Mouse (Mus musculus): Measurements from ENCODE around the gene Arhgap44. TPM values are rescaled to one million over a fixed set of nuclear protein-coding genes. Genes with fewer than 3 reads are reported as not detected.

Arhgap44 gene
- polyA plus RNA-seq, 1 experiment from 2014 or later, result 7.9 TPM

GRCm38 (mm10) chr11:65161881-65162766 is 637 bp downstream of the Arhgap44 start:
- ATAC-seq (ENCODE audit: low FRiP score, low read depth), result peak; percentile 76
- H3K4me2 ChIP-seq (replicated peaks), result peak overlapping the region; percentile 95
- peak overlapping the region; percentile 27; the same call in 1 of the 2 replicates for H3K27ac ChIP-seq
- no peaks in the 10 kb centered on the region for H3K36me3 ChIP-seq
- H3K9me3 ChIP-seq, result no peaks in the 10 kb centered on the region
- H3K4me3 ChIP-seq, result peak overlapping the region; percentile 83
- H3K9ac ChIP-seq, result peak overlapping the region; percentile 86
- H3K4me1 ChIP-seq, result peaks cover 12% of the 10 kb centered on the region
- H3K27me3 ChIP-seq (replicated peaks), result peaks cover 3% of the 10 kb centered on the region; the same call in 1 of the 2 replicates
- WGBS, result under 1% methylated on average over 49 of the region's 49 CpGs

- no peak overlapping the region for H3K9ac ChIP-seq
Observed at GRCm38 (mm10) chr11:65160991-65161880, 1.5 kb downstream of the Arhgap44 start.

DNA sequence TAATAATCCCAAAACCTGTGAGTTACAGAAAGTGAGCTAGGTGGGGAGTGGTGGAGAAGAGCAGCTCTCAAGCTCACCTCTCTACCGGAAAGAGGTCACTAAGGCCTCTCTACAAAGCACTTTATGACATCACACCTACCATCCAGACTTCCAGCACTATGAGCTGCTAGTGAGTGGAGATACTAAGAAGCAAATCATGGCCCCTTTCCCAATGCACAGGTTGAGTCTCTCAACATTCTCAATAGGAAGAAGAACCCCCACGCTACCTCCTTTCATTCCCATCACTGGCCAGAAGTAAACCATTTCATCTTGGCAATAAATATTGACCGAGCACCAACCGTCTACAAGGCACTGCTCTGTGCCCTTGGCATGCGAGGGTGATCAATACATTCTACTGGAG is 3.0 kb downstream of the Arhgap44 start, which contains the start of gene 1700086D15Rik:
1700086D15Rik (minus strand) TSS at position 101 of the 400 bp plus-strand sequence.
- H3K27ac ChIP-seq, result no peak within 1 kb of the TSS
- WGBS, result 94% methylated on average over 5 of the region's 5 CpGs
- 0 out of 2 replicates have a peak, but pooled peaks cover 3% of the 10 kb centered on the region for H3K27me3 ChIP-seq (replicated peaks)
- H3K9ac ChIP-seq, result no peak within 1 kb of the TSS
- ATAC-seq (ENCODE audit: low FRiP score, low read depth), result no peak
- peaks cover 12% of the 10 kb centered on the region for H3K4me1 ChIP-seq
- H3K36me3 ChIP-seq, result no peaks in the 10 kb centered on the region
- H3K4me2 ChIP-seq (replicated peaks), result no peak within 1 kb of the TSS
- H3K9me3 ChIP-seq, result no peaks in the 10 kb centered on the region
- no peak within 1 kb of the TSS for H3K4me3 ChIP-seq

More at GRCm38 (mm10) chr11:65160991-65161880, 1.5 kb downstream of the Arhgap44 start:
- H3K36me3 ChIP-seq, result no peaks in the 10 kb centered on the region
- H3K4me1 ChIP-seq, result peaks cover 12% of the 10 kb centered on the region
- H3K27ac ChIP-seq, result no peak overlapping the region
- 65% methylated on average over 7 of the region's 7 CpGs for WGBS
- H3K27me3 ChIP-seq (replicated peaks), result 0 out of 2 replicates have a peak, but pooled peaks cover 3% of the 10 kb centered on the region
- peak overlapping the region; percentile 95 for H3K4me2 ChIP-seq (replicated peaks)
- H3K9me3 ChIP-seq, result no peaks in the 10 kb centered on the region
- no peak for ATAC-seq (ENCODE audit: low FRiP score, low read depth)
- peak overlapping the region; percentile 83; the same call in 1 of the 2 replicates for H3K4me3 ChIP-seq

DNA sequence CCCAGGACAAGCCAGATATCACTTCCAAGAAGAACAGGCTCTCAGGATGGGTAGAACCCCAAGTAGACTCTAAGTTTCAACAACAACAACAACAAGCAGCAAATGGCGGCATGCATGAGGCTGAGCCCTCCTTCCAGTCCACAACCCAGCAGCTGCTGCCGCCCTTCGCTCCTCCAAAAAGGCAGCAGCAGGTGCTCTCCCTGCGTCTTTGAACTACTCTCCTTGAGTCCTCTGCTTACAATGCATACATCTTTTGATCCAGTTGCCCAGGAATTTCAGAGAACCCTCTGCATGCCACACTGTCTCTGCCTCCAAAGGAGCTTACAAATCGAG is 4.1 kb downstream of the Arhgap44 start:
- H3K9me3 ChIP-seq, result no peaks in the 10 kb centered on the region
- 96% methylated on average over 5 of the region's 5 CpGs for WGBS
- 0 out of 2 replicates have a peak, but pooled peaks cover 3% of the 10 kb centered on the region for H3K27me3 ChIP-seq (replicated peaks)
- no peak for ATAC-seq (ENCODE audit: low FRiP score, low read depth)
- no peak overlapping the region for H3K4me3 ChIP-seq
- H3K4me2 ChIP-seq (replicated peaks), result no peak overlapping the region
- no peaks in the 10 kb centered on the region for H3K36me3 ChIP-seq
- H3K9ac ChIP-seq, result no peak overlapping the region
- H3K27ac ChIP-seq, result no peak overlapping the region
- H3K4me1 ChIP-seq, result peaks cover 12% of the 10 kb centered on the region

DNA sequence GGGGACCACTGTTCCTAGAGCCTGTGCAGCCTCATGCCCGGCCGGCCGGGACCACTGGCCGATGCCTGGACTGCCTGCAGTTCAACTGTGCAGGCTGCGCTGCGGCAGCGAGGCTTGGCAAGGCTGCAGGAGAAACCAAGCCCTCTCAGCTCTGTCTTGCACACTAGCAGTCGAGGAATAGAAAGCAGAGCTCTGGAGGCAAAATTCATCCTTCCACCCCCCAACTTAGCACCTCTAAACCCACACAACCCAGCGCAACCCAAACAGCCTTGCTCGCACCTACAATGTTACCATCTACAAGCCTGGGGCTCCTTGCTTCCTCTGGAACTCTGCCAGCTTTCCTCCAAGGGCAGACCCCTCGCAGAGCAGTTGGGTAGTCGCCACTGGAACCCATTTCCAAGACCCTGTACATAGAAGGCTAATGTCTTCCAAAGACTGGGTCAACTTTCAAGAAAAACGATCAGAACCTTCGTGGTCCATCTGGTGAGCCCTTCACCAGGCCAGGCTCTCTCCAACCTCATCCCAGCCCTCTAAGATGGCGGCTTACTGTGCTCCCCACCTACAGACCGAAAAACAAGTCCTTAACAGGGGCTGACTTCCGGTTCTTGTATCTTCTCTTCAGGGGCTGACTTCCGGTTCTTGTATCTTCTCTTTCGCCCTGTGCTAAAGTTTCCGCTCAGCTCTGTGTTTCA is 4.6 kb downstream of the Arhgap44 start:
- ATAC-seq (ENCODE audit: low FRiP score, low read depth), result no peak
- Histone ChIP-seq H3K27me3 (replicated peaks) (0 out of 2 replicates have a peak, but pooled peaks cover 3% of the 10 kb centered on the region), H3K27ac (no peak overlapping the region), H3K4me1 (peaks cover 12% of the 10 kb centered on the region), H3K4me2 (replicated peaks) (no peak overlapping the region), H3K36me3 (no peaks in the 10 kb centered on the region), H3K4me3 (no peak overlapping the region), H3K9me3 (no peaks in the 10 kb centered on the region), H3K9ac (no peak overlapping the region)
- WGBS, result 92% methylated on average over 20 of the region's 20 CpGs

DNA sequence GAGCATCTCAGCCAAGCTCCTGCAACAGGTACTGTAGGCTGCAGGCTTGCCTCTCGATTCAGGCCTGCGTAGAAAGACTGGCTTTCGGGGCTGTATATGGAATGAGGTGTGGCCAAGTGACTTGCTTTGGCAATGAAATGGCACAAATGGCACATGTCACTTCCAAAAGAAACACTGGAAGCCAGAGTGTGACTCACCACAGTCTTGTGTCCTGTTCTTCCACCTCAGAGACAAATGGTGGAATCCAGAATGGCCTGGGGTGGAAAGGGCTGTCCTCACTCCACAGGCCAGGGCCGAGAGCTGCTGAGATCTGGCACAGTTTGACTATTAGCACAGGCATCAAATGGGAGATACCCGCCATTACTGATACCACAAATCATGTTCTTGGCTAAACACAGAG is 9.8 kb downstream of the Arhgap44 start:
- Histone ChIP-seq H3K9me3 (no peaks in the 10 kb centered on the region), H3K27ac (no peak overlapping the region), H3K9ac (no peak overlapping the region), H3K27me3 (replicated peaks) (no peaks in the 10 kb centered on the region), H3K4me2 (replicated peaks) (no peak overlapping the region), H3K36me3 (no peaks in the 10 kb centered on the region), H3K4me1 (no peaks in the 10 kb centered on the region), H3K4me3 (no peak overlapping the region)
- WGBS, result 87% methylated on average over 5 of the region's 5 CpGs
- no peak for ATAC-seq (ENCODE audit: low FRiP score, low read depth)

GRCm38 (mm10) chr11:65148441-65148840 is 14.3 kb downstream of the Arhgap44 start:
- Histone ChIP-seq H3K27me3 (replicated peaks) (no peaks in the 10 kb centered on the region), H3K9ac (no peak overlapping the region), H3K4me2 (replicated peaks) (no peak overlapping the region), H3K4me1 (no peaks in the 10 kb centered on the region), H3K36me3 (no peaks in the 10 kb centered on the region), H3K27ac (no peak overlapping the region), H3K9me3 (no peaks in the 10 kb centered on the region), H3K4me3 (no peak overlapping the region)
- no peak for ATAC-seq (ENCODE audit: low FRiP score, low read depth)
- 93% methylated on average over 7 of the region's 7 CpGs for WGBS

DNA sequence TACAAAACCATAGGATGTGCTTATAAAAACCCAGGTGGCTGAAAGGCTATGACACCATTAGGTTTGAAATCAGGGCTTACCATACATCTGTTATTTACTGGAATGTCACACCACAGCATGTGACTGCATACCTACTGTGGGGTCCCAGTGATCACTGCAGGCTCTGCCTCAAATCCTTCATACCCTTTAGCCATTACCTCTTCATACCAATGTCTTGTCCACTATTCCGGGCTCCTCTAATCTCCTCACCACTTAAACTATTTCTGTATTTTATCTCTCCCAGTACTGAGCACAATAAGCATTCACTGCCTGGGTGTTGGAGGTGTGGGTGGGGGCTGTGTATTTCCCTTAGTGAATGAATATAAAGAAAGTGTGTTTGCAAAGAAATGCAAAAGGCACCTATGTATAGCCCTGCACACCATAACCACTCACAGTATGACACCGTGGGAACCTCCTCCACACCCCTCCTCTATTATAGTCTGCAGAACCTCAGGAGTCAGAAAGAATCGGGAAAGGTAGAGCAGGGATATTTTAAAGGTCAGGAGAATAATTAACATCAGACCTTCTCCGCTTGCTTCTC is 19.8 kb downstream of the Arhgap44 start:
- Histone ChIP-seq H3K27ac (no peak overlapping the region), H3K4me1 (no peaks in the 10 kb centered on the region), H3K4me2 (replicated peaks) (no peak overlapping the region), H3K27me3 (replicated peaks) (no peaks in the 10 kb centered on the region), H3K4me3 (no peak overlapping the region), H3K9ac (no peak overlapping the region), H3K36me3 (no peaks in the 10 kb centered on the region), H3K9me3 (no peaks in the 10 kb centered on the region)
- no peak for ATAC-seq (ENCODE audit: low FRiP score, low read depth)
- WGBS, result 76% methylated on average over 4 of the region's 4 CpGs

DNA sequence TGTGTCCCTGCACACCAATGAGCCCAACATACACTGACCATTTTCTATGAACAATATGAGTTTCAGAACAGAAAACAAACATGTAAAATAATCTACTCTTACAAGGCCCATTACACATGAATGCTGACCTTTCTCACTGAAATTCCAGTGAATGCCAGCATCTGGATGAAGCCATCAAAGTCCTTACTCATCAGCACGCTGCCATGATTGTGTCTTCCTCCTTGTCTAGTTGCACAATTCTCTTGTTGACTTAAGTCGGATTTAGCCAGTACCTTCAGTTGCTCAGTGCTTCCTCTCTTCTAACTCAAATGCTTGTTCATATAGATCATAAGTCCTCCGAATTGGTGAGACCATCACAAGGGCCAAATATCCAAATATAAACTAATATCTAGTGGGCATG is 23.7 kb downstream of the Arhgap44 start:
- H3K4me1 ChIP-seq, result peaks cover 3% of the 10 kb centered on the region; the same call in 1 of the 2 replicates
- no peaks in the 10 kb centered on the region for H3K36me3 ChIP-seq
- no peak overlapping the region for H3K4me2 ChIP-seq (replicated peaks)
- H3K27me3 ChIP-seq (replicated peaks), result no peaks in the 10 kb centered on the region
- no peak overlapping the region for H3K27ac ChIP-seq
- H3K9me3 ChIP-seq, result no peaks in the 10 kb centered on the region
- no peak for ATAC-seq (ENCODE audit: low FRiP score, low read depth)
- no peak overlapping the region for H3K9ac ChIP-seq
- no peak overlapping the region for H3K4me3 ChIP-seq
- 88% methylated on average over 3 of the region's 3 CpGs for WGBS

DNA sequence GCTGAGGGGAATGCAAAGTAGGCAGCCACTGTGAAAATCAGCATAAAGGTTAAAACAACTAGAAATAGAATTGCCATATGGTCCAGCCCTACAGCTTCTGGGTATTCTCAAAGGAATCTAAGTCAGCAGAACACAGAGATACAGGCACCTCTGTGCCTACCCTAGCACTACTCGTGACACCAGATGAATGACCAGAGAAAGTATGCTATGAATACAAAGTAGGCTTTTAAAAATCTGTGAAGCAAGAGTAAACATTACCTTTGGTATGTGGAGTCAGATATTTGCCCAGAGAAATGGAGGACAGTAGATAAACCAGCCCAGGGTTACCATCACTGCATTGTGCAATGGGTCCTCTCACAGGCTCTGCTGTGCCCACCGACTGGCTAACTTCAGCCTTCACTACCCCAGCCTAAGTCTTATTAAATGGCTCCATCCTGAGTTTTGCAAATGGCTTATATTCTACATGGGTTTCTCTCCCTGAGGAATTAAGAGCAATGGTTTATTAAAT is 25.6 kb downstream of the Arhgap44 start:
- no peak for ATAC-seq (ENCODE audit: low FRiP score, low read depth)
- WGBS, result 69% methylated on average over 2 of the region's 2 CpGs
- no peaks in the 10 kb centered on the region for H3K27me3 ChIP-seq (replicated peaks)
- no peaks in the 10 kb centered on the region for H3K36me3 ChIP-seq
- H3K4me1 ChIP-seq, result peaks cover 3% of the 10 kb centered on the region; the same call in 1 of the 2 replicates
- H3K9me3 ChIP-seq, result no peaks in the 10 kb centered on the region
- H3K4me3 ChIP-seq, result no peak overlapping the region
- H3K27ac ChIP-seq, result no peak overlapping the region
- no peak overlapping the region for H3K9ac ChIP-seq
- H3K4me2 ChIP-seq (replicated peaks), result no peak overlapping the region

DNA sequence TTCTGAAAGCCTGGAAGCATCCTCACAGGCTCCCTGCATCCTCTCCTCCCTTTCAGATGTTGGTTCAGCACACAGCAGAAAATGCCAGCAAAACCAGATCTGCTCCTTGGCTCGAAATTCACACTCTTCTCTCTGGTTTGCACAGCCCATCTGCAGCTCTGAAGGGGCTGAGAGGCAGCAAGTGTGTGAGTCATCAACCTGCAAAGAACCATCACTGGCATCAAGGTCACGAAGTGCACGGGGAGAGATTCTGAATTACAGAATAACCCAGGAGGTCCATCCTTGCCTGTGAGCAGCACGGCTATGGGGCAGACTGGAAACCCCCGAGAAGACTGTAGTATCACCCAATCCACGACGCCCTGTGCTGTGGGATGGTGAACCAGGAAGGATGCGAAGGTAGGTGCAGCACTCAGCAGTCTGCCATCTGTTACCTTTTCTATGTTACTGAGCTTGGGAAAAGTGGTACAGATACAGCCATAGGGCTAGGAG is 27.5 kb downstream of the Arhgap44 start:
- peaks cover 3% of the 10 kb centered on the region; the same call in 1 of the 2 replicates for H3K4me1 ChIP-seq
- no peak overlapping the region for H3K4me2 ChIP-seq (replicated peaks)
- no peak for ATAC-seq (ENCODE audit: low FRiP score, low read depth)
- H3K9ac ChIP-seq, result no peak overlapping the region
- H3K36me3 ChIP-seq, result no peaks in the 10 kb centered on the region
- H3K27ac ChIP-seq, result no peak overlapping the region
- no peak overlapping the region for H3K4me3 ChIP-seq
- no peaks in the 10 kb centered on the region for H3K9me3 ChIP-seq
- no peaks in the 10 kb centered on the region for H3K27me3 ChIP-seq (replicated peaks)
- 89% methylated on average over 8 of the region's 8 CpGs for WGBS

Data from neural tube, embryonic 12.5 days (tissue).